Mouse (Mus musculus) ES-E14 (cell line): ENCODE results near the gene Trpm4. TPM values are rescaled to one million over a fixed set of nuclear protein-coding genes. Genes with fewer than 3 reads are reported as not detected.

Source experiments
- DNase-seq: peaks from one replicate; pipeline ENCODE4 v3.0.0-alpha.2; 2013; ENCODE audit warnings: low read depth, low spot score
- H3K27ac ChIP-seq: 2 replicates; pipeline ENCODE4 v1.5.1; 2012; ENCODE audit warnings: low read depth, mild to moderate bottlenecking, low read length, moderate library complexity, mixed read lengths; ENCODE audit not compliant: poor library complexity, insufficient read depth, severe bottlenecking
- H3K36me3 ChIP-seq: 2 replicates; pipeline ENCODE4 v1.6.1; 2012; ENCODE audit warnings: mild to moderate bottlenecking, low read length, moderate library complexity, mixed read lengths; ENCODE audit not compliant: control insufficient read depth, poor library complexity, insufficient read depth, severe bottlenecking
- H3K4me1 ChIP-seq, 2 experiments: fragments of 150-350 bp in 1 of 2; sonication (generic) in 1 of 2; 2 replicates each; pipeline ENCODE4 v1.6.1; 2012; ENCODE audit warnings: low read length in 2 of 2, mild to moderate bottlenecking in 1 of 2, mixed read lengths in 1 of 2; ENCODE audit not compliant: control insufficient read depth in 2 of 2, insufficient read depth in 2 of 2, poor library complexity in 1 of 2
- H3K4me3 ChIP-seq, 2 experiments: fragments of 150-350 bp in 1 of 2; sonication (generic) in 1 of 2; 2 replicates each; pipeline ENCODE4 v1.5.1; 2012; ENCODE audit warnings: low read length in 2 of 2, low read depth in 1 of 2, mild to moderate bottlenecking in 1 of 2, mixed read lengths in 1 of 2; ENCODE audit not compliant: insufficient read depth in 1 of 2, poor library complexity in 1 of 2, severe bottlenecking in 1 of 2
- H3K9ac ChIP-seq: 2 replicates; pipeline ENCODE4 v1.6.1; 2012; ENCODE audit warnings: low read depth, mild to moderate bottlenecking, low read length, mixed read lengths; ENCODE audit not compliant: poor library complexity, insufficient read depth, severe bottlenecking
- H3K9me3 ChIP-seq: fragments of 150-350 bp; sonication (generic); 2 replicates; pipeline ENCODE4 v1.6.1; 2012; ENCODE audit warnings: low read depth, mild to moderate bottlenecking, low read length; ENCODE audit not compliant: control insufficient read depth, insufficient read depth
- CHD2 ChIP-seq: IDR thresholded peaks from 2 replicates; pipeline ENCODE4 v1.6.1; 2014; ENCODE audit warnings: mild to moderate bottlenecking, low read depth, low read length, inconsistent platforms
- HCFC1 ChIP-seq: IDR thresholded peaks from 2 replicates; pipeline ENCODE4 v1.6.1; 2012; ENCODE audit warnings: low read length, inconsistent platforms, borderline replicate concordance; ENCODE audit not compliant: insufficient read depth
- MAFK ChIP-seq: IDR thresholded peaks from 2 replicates; pipeline ENCODE4 v1.6.1; 2014; ENCODE audit warnings: mild to moderate bottlenecking, low read depth, low read length, inconsistent platforms; ENCODE audit not compliant: insufficient read depth
- ZC3H11A ChIP-seq: IDR thresholded peaks from 2 replicates; pipeline ENCODE4 v1.6.1; 2012; ENCODE audit warnings: low read depth, mild to moderate bottlenecking, inconsistent platforms, low read length, borderline replicate concordance
- ZNF384 ChIP-seq: IDR thresholded peaks from 2 replicates; pipeline ENCODE4 v1.6.1; 2012; ENCODE audit warnings: low read depth, low read length, inconsistent platforms
- in situ Hi-C, 2 experiments: fragments of 600-800 bp; cut with MboI; formaldehyde crosslinking; loops; one replicate each; pipeline ENCODE4 v1.15.1; 2025; ENCODE audit warnings: low sequenced_read_pairs in 2 of 2, inconsistent platforms in 1 of 2; ENCODE audit not compliant: unreplicated experiment in 2 of 2
- total RNA-seq: library from RNA; depleted of rRNA; stranded (reverse); fragments of 300-350 nt; gene quantifications from 2 replicates; pipeline ENCODE4 v1.2.3, GENCODE M21; 2012

The Trpm4 gene
- total RNA-seq, 1 experiment, result 26.5 TPM

DNA sequence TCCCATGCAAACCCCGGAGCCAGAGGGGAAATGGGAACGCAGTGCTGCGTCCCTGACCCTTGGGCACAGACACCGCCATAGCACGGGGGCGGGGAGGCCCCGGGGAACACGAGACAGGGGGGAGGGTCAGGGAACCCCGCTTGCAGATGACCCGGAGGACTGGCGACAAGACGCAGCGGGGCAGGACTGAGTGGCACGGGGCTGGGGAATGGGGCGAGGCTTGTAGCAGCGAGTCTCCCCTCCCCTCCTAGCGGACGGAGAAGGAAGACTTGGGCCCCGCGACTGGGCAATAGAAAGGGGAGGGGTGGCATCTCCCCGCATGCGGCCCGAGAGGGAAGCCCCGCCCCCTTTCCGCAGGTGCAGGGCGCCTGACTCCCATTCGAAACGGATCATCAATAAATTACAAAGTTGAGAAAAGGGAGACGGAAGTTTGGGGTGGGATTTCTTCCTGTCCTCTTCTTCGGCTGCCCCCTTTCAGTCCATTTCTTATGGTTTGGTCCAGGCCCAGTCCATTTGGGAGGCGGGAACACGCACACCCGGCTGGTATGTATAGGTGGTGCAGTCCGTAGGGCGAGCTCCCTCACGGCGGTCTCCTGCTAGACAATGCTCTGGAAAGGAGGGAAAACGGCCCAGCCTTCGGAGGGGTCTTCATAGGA, 6.0 kb upstream of the Trpm4 start:
- in situ Hi-C loops, result no loop called here
- TF ChIP-seq HCFC1, result 0 out of 2 replicates have a peak, but pooled peaks have one; percentile 17
- no peak for TF ChIP-seq CHD2
- peak overlapping the region; percentile 22 to 61 for H3K4me3 ChIP-seq

DNA sequence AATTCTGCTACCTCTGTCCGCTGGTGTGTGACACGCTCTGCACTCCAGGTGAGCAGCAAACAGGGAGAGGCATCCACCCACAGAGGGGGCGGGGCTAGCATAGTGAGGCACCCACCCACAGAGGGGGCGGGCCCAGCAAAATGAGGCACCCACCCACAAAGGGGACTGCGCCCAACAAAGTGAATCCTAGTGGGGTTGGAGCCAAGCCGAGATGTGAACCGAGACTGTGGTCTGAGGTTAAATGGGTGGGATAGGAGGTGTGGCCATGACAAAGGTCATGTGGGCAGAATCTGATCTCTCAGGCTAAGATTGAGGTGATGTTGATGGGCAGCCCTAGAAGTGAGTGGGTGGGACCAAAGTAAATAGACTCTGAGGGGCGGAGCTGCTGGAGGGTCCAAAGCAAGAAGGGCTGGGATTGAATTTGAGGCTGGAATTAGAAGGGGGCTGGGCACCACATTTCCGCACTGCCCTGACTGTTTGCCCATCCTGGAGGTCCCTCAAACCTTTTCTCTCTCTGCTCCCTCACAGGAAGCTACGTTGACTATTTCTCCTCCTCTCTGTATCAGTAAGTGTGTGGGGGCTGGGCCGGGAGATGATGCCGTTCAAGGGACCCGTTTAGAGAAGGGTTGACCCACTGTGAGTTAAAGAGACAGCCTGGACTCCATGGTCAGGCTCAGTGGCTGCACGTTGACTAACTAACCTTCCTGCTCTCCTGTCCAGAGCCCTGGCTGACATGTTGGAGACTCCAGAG, 4.8 kb upstream of the Trpm4 start:
- in situ Hi-C loops, result no loop called here
- Histone ChIP-seq H3K27ac (no peak overlapping the region), H3K9ac (no peak overlapping the region), H3K4me1 (peaks cover 0 to 39% of the 10 kb centered on the region in 2 experiments; a peak in 3 of 4 replicates), H3K9me3 (no peaks in the 10 kb centered on the region), H3K4me3 (peak overlapping the region in 1 of 2 experiments; percentile 22; a peak in 2 of 4 replicates), H3K36me3 (no peaks in the 10 kb centered on the region)
- DNase-seq, result peak; percentile 85
- TF ChIP-seq MAFK (no peak), ZC3H11A (no peak)

More for the DNA sequence above, 6.0 kb upstream of the Trpm4 start:
- no peak for DNase-seq
- Histone ChIP-seq H3K9me3 (no peaks in the 10 kb centered on the region), H3K36me3 (no peaks in the 10 kb centered on the region), H3K9ac (peak overlapping the region; percentile 35; the same call in 1 of the 2 replicates), H3K27ac (no peak overlapping the region), H3K4me1 (peaks cover 0 to 40% of the 10 kb centered on the region in 2 experiments; a peak in 3 of 4 replicates)

DNA sequence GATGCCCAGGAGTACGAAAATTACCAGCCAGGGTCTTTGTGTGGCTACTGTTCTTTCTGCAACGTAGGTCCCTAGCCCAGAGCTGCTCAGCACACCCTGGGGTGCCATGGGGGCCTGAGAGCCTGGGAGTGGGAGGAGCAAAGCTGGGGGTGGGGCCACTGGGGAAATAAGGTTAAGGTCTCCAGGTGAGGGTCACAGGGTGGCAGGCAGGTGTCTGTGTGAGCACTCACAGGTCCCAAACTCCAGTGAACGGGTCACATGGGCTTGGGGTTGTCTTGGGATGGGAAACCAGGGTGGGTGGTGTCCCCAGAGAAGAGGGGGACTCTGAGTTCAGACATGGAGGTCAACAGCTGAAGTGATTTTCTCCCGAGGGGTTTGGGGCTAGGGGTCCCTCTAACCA, 3.9 kb upstream of the Trpm4 start:
- peaks cover 3 to 39% of the 10 kb centered on the region in 2 experiments for H3K4me1 ChIP-seq
- DNase-seq, result no peak
- H3K27ac ChIP-seq, result no peak overlapping the region
- no peak overlapping the region for H3K4me3 ChIP-seq
- H3K9ac ChIP-seq, result no peak overlapping the region
- TF ChIP-seq ZC3H11A (no peak), CHD2 (no peak), MAFK (no peak), HCFC1 (no peak), ZNF384 (no peak)
- H3K9me3 ChIP-seq, result no peaks in the 10 kb centered on the region
- in situ Hi-C loops, result no loop called here
- no peaks in the 10 kb centered on the region for H3K36me3 ChIP-seq

DNA sequence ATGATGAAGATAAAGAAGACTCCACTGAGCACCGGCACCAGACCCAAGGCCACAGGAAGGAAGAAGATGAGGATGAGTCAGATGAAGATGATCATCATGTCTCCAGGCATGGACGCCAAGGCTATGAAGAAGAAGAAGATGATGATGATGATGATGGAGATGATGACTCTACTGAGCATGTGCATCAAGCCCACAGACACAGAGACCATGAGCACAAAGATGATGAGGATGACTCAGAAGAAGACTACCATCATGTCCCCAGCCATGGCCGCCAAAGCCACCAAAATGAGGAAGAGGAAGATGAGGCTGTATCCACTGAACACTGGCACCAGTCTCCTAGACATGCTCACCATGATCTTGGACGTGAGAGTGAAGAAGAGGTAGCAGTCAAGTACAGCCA, 2.7 kb upstream of the Trpm4 start:
- Histone ChIP-seq H3K27ac (no peak overlapping the region), H3K4me1 (peaks cover 5 to 38% of the 10 kb centered on the region in 2 experiments), H3K9me3 (no peaks in the 10 kb centered on the region), H3K4me3 (no peak overlapping the region), H3K36me3 (no peaks in the 10 kb centered on the region), H3K9ac (no peak overlapping the region)
- DNase-seq, result no peak
- TF ChIP-seq HCFC1, result no peak
- TF ChIP-seq CHD2, result no peak
- TF ChIP-seq ZC3H11A, result no peak
- TF ChIP-seq MAFK, result no peak
- no peak for TF ChIP-seq ZNF384
- in situ Hi-C loops, result no loop called here

DNA sequence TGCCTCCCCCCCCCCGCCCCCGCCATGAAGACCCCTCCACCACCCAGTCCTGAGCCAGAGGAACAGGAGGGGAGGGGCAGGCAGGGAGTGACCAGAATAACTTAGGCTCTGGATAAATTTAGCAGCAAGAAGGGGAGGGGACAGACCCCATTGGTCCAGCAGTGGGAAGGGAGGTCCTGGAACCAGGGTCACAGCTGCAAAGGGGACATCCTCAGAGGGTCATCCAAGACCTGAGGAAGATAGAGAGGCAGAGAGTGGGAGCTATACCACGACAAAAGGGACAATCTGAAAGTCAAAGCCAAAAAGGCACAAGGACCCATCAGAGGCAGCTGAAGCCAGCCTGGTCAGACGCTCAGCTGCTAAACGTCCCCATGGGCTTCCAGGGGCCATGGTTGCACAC, 1.5 kb upstream of the Trpm4 start, which contains the start of gene Hrc:
Gene Hrc (plus strand): TSS at position 235 of the 400 bp plus-strand sequence.
- no peak for DNase-seq
- Histone ChIP-seq H3K36me3 (no peaks in the 10 kb centered on the region), H3K4me1 (peaks cover 5 to 35% of the 10 kb centered on the region in 2 experiments; a peak in 3 of 4 replicates), H3K27ac (no peak within 1 kb of the TSS), H3K9ac (no peak within 1 kb of the TSS), H3K9me3 (no peaks in the 10 kb centered on the region), H3K4me3 (no peak within 1 kb of the TSS)
- in situ Hi-C loops, result no loop called here
- TF ChIP-seq HCFC1, result no peak
- TF ChIP-seq ZNF384, result no peak
- no peak for TF ChIP-seq MAFK
